Mouse (Mus musculus): ENCODE measurements around the gene Ggt6.
"Not testable (repeated sequence)": the region's sequence is repeated elsewhere in the genome, so short reads cannot be mapped to it uniquely, and the experiment has no call there.

The Ggt6 gene

GRCm38 (mm10) chr11:72411093-72411921 is 24.0 kb upstream of the Ggt6 start, which contains the start of gene Smtnl2:
Gene Smtnl2 (minus strand): TSS chr11:72411713.
- no peak for DNase-seq

- DNase-seq, result no peak
Observed at GRCm38 (mm10) chr11:72411945-72412344, 23.4 kb upstream of the Ggt6 start.

DNA sequence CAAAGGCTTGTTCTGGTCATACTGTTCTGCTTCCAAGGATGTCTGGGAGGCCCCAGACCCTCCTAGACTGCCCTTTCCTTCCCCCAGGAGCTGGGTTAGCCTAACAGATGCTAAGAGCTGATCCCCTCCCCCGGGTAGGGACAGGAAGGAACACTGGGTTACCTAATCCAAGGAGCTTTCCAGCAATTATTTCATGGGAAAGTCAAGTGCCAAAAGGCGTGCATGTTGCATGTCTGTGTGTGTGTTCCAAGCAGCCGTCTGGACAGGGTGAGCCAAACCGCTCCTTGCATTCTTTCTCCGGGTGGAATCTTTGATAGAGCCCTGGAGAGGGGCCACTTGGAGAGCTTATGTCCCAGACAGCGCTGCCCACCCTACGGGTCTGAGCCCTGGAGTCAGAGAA is 22.3 kb upstream of the Ggt6 start:
- DNase-seq, result no peak

GRCm38 (mm10) chr11:72413601-72414190 is 21.6 kb upstream of the Ggt6 start:
- DNase-seq, result no peak

GRCm38 (mm10) chr11:72415155-72415554 is 20.2 kb upstream of the Ggt6 start:
- DNase-seq, result no peak

- no peak for DNase-seq
Observed at GRCm38 (mm10) chr11:72416666-72417065, 18.7 kb upstream of the Ggt6 start.

GRCm38 (mm10) chr11:72417376-72417775 is 17.9 kb upstream of the Ggt6 start:
- no peak for DNase-seq

GRCm38 (mm10) chr11:72418227-72418626 is 17.1 kb upstream of the Ggt6 start:
- DNase-seq, result no peak

- DNase-seq, result no peak
Observed at GRCm38 (mm10) chr11:72419006-72419405, 16.3 kb upstream of the Ggt6 start.

DNA sequence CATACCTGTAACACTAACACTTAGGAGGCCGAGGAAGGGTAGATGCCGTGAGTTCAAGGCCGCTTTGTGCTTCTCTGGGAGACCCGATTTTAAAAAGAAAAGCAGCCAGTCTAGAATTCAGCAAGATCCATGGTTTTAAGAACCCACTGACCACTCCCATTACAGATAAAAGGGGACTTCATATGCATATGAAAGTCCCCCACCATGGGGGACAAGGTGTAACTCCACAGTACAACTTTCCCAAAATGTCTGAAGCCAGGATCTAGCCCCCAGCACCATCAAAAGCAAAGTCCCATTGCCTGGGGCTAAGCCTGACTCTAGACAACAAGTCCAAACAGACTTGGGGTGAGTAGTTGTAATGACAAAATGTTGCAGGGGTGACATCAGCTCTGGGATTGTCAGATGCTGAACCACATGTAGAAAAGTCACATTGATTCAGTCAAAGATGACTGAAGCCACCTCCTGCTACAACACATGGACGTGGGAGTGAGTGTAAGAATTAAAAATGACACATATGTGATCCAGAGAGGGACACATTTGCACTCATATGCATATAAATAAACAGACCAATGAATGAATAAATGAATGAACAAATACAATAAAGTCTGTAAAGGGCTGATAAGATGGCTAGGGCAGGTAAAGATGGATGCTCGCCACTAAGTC is 14.7 kb upstream of the Ggt6 start:
- no peak for DNase-seq

DNA sequence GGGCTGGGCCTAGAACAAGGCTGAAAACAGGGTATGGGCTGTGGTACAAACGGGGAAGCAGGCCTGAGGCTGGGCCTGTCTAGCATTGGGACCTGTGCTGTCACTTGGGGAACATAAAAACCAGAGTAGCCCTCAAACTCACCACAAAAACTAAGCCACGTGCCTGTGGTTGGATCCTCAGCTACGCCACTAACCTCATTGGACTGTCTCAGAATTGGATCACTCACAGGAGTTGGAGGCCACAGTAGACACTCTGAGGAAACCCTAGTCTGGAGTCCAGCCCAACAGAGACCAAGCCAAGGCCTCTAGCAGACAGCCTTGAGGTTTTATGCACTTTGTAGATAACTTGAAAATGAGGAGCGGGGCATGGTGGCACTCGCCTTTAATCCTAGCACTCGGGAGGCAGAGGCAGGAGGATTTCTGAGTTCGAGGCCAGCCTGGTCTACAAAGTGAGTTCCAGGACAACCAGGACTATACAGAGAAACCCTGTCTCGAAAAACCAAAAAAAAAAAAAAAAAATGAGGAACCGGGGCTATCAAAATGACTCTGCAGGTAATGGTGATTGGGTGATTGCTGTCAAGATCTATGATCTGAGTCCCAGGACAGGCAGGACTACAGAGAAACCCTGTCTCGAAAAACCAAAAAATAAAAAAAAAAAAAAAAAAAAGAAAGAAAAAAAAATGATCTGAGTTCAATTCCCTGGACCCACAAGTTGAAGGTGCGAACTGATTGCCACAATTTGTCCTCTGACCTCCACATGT is 13.6 kb upstream of the Ggt6 start:
- no peak for DNase-seq

- no peak for DNase-seq
Observed at GRCm38 (mm10) chr11:72423686-72424085, 11.6 kb upstream of the Ggt6 start.

GRCm38 (mm10) chr11:72425201-72425600 is 10.1 kb upstream of the Ggt6 start:
- DNase-seq, result no peak

DNA sequence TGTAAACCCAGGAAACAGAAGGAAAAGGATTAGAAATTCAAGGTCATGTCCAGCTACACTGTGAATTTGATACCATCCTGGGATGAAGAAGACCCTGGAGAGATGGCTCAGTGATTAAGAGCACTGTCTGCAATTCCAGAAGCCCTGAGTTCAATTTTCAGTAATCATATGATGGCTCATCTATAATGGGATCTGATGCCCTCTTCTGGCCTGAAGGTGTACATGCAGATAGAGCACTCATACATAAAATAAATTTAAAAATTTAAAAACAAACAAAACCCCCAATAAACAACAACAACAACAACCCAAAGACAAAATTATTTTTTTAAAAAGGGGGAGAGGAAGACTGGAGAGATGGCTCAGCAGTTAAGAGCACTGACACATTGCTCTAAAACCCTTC is 8.4 kb upstream of the Ggt6 start:
- DNase-seq, result no peak

GRCm38 (mm10) chr11:72428694-72429093 is 6.6 kb upstream of the Ggt6 start:
- peak; percentile 44 for DNase-seq

DNA sequence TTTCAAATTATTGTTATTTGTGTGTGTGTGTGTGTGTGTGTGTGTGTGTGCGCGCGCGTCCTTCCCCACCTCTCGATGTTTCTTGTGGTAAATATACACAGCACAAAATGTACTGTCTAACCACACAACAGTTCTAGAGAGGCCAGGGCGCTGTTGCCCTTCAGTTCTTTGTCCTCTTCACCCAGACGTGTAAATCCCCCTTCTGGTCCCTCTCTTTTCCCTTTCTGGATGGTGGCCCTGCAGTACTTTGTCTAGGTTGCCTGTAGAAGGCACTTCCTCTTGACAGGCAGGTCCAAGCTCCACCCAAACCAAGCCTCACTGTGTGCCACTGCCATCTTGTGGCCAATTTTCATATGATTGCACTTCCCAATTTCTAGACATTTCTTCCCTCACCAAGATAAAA is 6.0 kb upstream of the Ggt6 start:
- peak; percentile 58 for DNase-seq

- not testable (repeated sequence) for DNase-seq
Observed at GRCm38 (mm10) chr11:72430311-72431068, 4.8 kb upstream of the Ggt6 start.

- no peak for DNase-seq
Observed at GRCm38 (mm10) chr11:72435694-72436045, 344 bp downstream of the Ggt6 start.

DNA sequence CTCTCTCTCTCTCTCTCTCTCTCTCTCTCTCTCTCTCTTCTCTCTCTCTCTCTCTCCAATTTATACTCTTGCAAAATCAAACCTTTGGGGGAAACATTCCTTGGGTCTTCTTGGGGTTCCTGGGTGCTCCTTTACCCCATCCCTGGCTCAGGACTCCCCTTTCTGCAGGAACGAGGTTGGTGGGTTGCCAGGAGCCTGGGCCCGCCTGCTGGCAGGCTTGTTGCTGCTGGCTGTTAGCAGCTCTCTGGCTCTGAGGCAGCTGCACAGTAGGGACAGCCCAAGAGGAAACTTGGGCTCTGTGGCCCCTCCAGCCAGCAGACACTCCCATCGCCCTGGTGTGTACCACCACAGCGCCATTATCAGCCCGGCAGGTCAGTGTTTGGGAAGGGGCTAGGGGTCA is 945 bp downstream of the Ggt6 start:
- no peak for DNase-seq

- no peak for DNase-seq
Observed at GRCm38 (mm10) chr11:72436756-72437650, 1.7 kb downstream of the Ggt6 start.

- DNase-seq, result no peak
Observed at GRCm38 (mm10) chr11:72438411-72438810, 3.1 kb downstream of the Ggt6 start.

GRCm38 (mm10) chr11:72440597-72440964 is 5.3 kb downstream of the Ggt6 start:
- DNase-seq, result not testable (repeated sequence)
